Mouse (Mus musculus) hindbrain, embryonic 14.5 days (tissue): ENCODE data around the gene Rbmx. TPM values are rescaled to one million over a fixed set of nuclear protein-coding genes. Genes with fewer than 3 reads are reported as not detected.

Experiments used
- ATAC-seq: fragments of 200-750 bp; cut with Nextera tagmentation; 2 replicates; pipeline ENCODE4 v1.8.0; 2017; ENCODE audit warnings: moderate number of reproducible peaks, mild to moderate bottlenecking, moderate TSS enrichment, moderate library complexity; ENCODE audit not compliant: low FRiP score
- DNase-seq: peaks from one replicate; pipeline ENCODE4 v3.0.0-alpha.2; 2015; ENCODE audit warnings: low spot score
- H3K27ac ChIP-seq: fragments of 300-500 bp; sonication (generic); 2 replicates; pipeline ENCODE4 v1.5.1; 2014; ENCODE audit warnings: mild to moderate bottlenecking, moderate library complexity
- H3K27me3 ChIP-seq: fragments of 300-500 bp; sonication (generic); 2 replicates; pipeline ENCODE4 v1.6.1; 2014; ENCODE audit warnings: mild to moderate bottlenecking, low read length, mixed read lengths; ENCODE audit not compliant: control insufficient read depth, insufficient read depth
- H3K36me3 ChIP-seq: fragments of 300-500 bp; sonication (generic); replicated peaks from 2 replicates; pipeline ENCODE4 v1.6.1; 2014; ENCODE audit not compliant: control insufficient read depth, insufficient read depth
- H3K4me1 ChIP-seq: fragments of 300-500 bp; sonication (generic); replicated peaks from 2 replicates; pipeline ENCODE4 v1.6.1; 2014; ENCODE audit warnings: antibody characterized with exemption, low read length, mixed read lengths; ENCODE audit not compliant: control insufficient read depth, insufficient read depth
- H3K4me2 ChIP-seq: fragments of 300-500 bp; sonication (generic); replicated peaks from 2 replicates; pipeline ENCODE4 v1.6.1; 2014; ENCODE audit warnings: mild to moderate bottlenecking, moderate library complexity
- H3K4me3 ChIP-seq: fragments of 300-500 bp; sonication (generic); replicated peaks from 2 replicates; pipeline ENCODE4 v1.5.1; 2014; ENCODE audit warnings: mild to moderate bottlenecking, low read length
- H3K9ac ChIP-seq: fragments of 300-500 bp; sonication (generic); 2 replicates; pipeline ENCODE4 v1.6.1; 2014
- H3K9me3 ChIP-seq: fragments of 300-500 bp; sonication (generic); 2 replicates; pipeline ENCODE4 v1.6.1; 2016; ENCODE audit warnings: low read length; ENCODE audit not compliant: control insufficient read depth
- WGBS: fragments of 180-500 bp; shearing (Covaris S2); extraction: QIAGEN DNeasy Blood & Tissue Kit; methylation state at CpG from one replicate; pipeline ENCODE4 v1.1.7; 2014; 5-methylcytosine and 5-hydroxymethylcytosine counted together
- polyA plus RNA-seq: library from polyadenylated mRNA; unstranded; fragments of >200 nt; fragmentation: Nextera tagmentation; extraction: Ambion mirVana; gene quantifications from 2 replicates; pipeline ENCODE4 v1.2.1, GENCODE M21; 2014

Gene Rbmx
- polyA plus RNA-seq, 1 experiment from 2014 or later: 175 TPM

- ATAC-seq: no peak
- H3K9me3 ChIP-seq: no peaks in the 10 kb centered on the region
- no peak overlapping the region for H3K27ac ChIP-seq
- H3K27me3 ChIP-seq: no peaks in the 10 kb centered on the region
- H3K4me2 ChIP-seq: no peak overlapping the region
- H3K36me3 ChIP-seq: no peaks in the 10 kb centered on the region
- H3K4me3 ChIP-seq: no peak overlapping the region
- no peak for DNase-seq
- no peak overlapping the region for H3K9ac ChIP-seq
- no peaks in the 10 kb centered on the region for H3K4me1 ChIP-seq
- 91% methylated on average over 9 of the region's 9 CpGs for WGBS
Observed at GRCm38 (mm10) chrX:57336958-57337357, 55.9 kb downstream of the Rbmx start.

- Histone ChIP-seq H3K4me2 (no peak overlapping the region), H3K27me3 (no peaks in the 10 kb centered on the region), H3K4me3 (no peak overlapping the region), H3K9ac (no peak overlapping the region), H3K27ac (no peak overlapping the region), H3K36me3 (no peaks in the 10 kb centered on the region), H3K4me1 (no peaks in the 10 kb centered on the region), H3K9me3 (no peaks in the 10 kb centered on the region)
- DNase-seq (no peak), ATAC-seq (no peak)
- WGBS: 93% methylated on average over 6 of the region's 6 CpGs
Observed at GRCm38 (mm10) chrX:57335313-57335712, 57.5 kb downstream of the Rbmx start.

Other genes with a start within 250 kb of the Rbmx start
- gene Cd40lg, start 180.9 kb downstream of the Rbmx start, polyA plus RNA-seq: not detected in 2 replicates
- gene Arhgef6, start 54.3 kb downstream of the Rbmx start, polyA plus RNA-seq: 8.8 and 9.2 TPM in 2 replicates
- not detected in 2 replicates for gene Gm364, start 16.1 kb upstream of the Rbmx start, polyA plus RNA-seq
- gene Gpr101, start 110.7 kb upstream of the Rbmx start, polyA plus RNA-seq: 0.63 and 1.0 TPM in 2 replicates